Mouse (Mus musculus): ENCODE measurements around the gene Dixdc1. TPM values are rescaled to one million over a fixed set of nuclear protein-coding genes. Genes with fewer than 3 reads are reported as not detected.

The Dixdc1 gene
- polyA plus RNA-seq, 1 experiment from 2014 or later: 25.3 TPM

- no peak overlapping the region for H3K4me3 ChIP-seq (ENCODE audit: low read depth, low read length)
- H3K27ac ChIP-seq (replicated peaks; ENCODE audit: low read depth, low read length): no peak overlapping the region
- peaks cover 3% of the 10 kb centered on the region; the same call in 1 of the 2 replicates for H3K36me3 ChIP-seq (replicated peaks; ENCODE audit: control insufficient read depth, insufficient read depth, low read depth, low read length)
- H3K4me1 ChIP-seq (ENCODE audit: control insufficient read depth, insufficient read depth, low read length): peaks cover 4% of the 10 kb centered on the region; the same call in 1 of the 2 replicates
- DNase-seq (ENCODE audit: low spot score) (peak; percentile 68), ATAC-seq (replicated peaks; ENCODE audit: insufficient number of reproducible peaks, low FRiP score, low TSS enrichment, low read depth) (no peak)
- no peaks in the 10 kb centered on the region for H3K27me3 ChIP-seq (ENCODE audit: control insufficient read depth, insufficient read depth, low read length)
- H3K9me3 ChIP-seq (replicated peaks; ENCODE audit: control insufficient read depth, low read length): no peaks in the 10 kb centered on the region
- no peak overlapping the region for H3K4me2 ChIP-seq (ENCODE audit: low read depth, low read length)
- WGBS: 25% methylated on average over 10 of the region's 10 CpGs
- H3K9ac ChIP-seq (replicated peaks; ENCODE audit: low read length): no peak overlapping the region
These were observed 45.7 kb downstream of the Dixdc1 start for GRCm38 (mm10) chr9:50693631-50694030.

DNA sequence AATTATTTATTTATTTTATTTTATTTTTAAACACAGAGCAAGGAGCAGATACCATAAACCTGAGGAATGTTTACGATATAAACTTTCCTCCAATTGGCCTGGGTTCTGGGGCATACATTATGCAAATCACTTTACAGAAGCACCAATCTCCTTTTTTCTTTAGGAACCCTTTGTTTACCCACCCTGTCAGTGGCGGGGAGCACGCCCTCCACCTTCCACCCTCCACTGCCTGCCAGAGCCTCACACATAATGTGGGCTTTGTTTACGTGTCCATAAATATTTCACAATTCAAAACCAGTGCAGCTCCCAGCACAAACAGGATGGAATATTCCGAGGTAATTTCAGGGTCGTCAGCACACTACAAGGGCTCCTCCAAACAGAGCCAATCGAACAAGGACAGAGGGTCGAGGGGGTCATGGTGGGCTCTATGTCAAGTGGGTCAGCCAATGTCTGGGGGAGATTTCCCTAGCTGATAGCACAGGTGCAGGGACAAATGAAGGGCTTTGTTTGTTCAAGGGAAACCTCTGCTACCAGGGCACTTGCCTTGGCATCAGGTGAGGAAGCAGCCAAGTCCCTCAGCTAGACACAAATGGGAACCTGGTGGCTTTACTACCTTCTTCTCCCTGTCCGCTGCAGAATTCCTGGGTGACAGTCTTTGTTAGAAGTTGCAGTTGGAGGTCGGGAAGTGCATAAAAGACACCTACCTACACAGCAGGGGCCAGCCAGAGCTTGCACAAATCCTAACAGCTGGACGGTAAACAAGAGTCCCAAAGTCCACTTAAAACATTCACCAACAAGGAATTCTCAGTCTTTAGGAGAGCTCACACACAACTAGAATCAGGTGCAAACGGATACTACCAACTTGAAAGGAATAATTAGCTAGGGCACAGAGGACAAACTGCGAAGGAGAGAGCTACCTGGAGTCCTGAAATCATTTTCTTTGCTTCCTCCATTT lies 46.4 kb downstream of the Dixdc1 start:
- H3K36me3 ChIP-seq (replicated peaks; ENCODE audit: control insufficient read depth, insufficient read depth, low read depth, low read length): peaks cover 3% of the 10 kb centered on the region; the same call in 1 of the 2 replicates
- 37% methylated on average over 13 of the region's 13 CpGs for WGBS
- H3K4me1 ChIP-seq (ENCODE audit: control insufficient read depth, insufficient read depth, low read length): no peaks in the 10 kb centered on the region; the same call in 1 of the 2 replicates
- no peaks in the 10 kb centered on the region for H3K27me3 ChIP-seq (ENCODE audit: control insufficient read depth, insufficient read depth, low read length)
- no peak overlapping the region for H3K4me3 ChIP-seq (ENCODE audit: low read depth, low read length)
- ATAC-seq (replicated peaks; ENCODE audit: insufficient number of reproducible peaks, low FRiP score, low TSS enrichment, low read depth): no peak
- no peaks in the 10 kb centered on the region for H3K9me3 ChIP-seq (replicated peaks; ENCODE audit: control insufficient read depth, low read length)
- no peak overlapping the region for H3K4me2 ChIP-seq (ENCODE audit: low read depth, low read length)
- H3K9ac ChIP-seq (replicated peaks; ENCODE audit: low read length): no peak overlapping the region
- no peak for DNase-seq (ENCODE audit: low spot score)
- no peak overlapping the region for H3K27ac ChIP-seq (replicated peaks; ENCODE audit: low read depth, low read length)

DNA sequence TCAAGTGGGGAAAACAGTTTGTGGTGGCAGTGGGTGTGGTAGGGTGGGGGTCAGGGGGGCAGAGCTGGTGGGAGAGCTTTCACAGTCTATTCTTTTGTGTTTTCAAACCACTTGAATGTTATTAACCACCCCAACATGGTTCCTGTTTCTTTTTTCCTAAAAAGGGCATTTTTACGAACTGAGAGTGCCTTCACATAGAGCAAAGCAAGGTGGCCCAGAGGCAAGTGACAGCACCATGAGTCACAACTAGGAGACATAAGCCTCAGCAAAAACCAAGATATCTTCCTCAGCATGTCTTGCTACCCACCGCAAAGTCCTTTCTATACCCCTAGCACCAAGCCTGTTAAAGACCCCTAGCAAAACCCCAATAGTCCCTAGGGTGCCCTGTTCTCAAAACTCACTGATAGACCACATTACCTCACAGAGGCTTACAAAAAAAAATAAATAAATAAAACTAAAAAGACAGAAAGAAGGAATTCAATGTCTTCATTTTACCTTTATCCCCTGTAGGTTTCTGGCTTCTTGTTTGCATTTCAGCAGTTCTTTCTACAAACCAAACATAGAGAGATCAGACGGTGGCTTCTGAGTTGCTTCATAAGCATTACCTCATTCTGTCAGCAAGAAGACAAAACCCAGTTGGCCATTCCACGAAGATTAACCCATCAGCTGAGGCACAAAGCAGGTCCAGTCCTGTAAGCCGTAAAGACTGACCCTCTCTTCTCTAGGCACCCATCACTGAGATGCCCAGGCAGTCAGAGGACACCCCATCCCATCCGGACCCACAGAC lies 52.3 kb downstream of the Dixdc1 start:
- Histone ChIP-seq H3K36me3 (replicated peaks; ENCODE audit: control insufficient read depth, insufficient read depth, low read depth, low read length) (0 out of 2 replicates have a peak, but pooled peaks cover 2% of the 10 kb centered on the region), H3K27ac (replicated peaks; ENCODE audit: low read depth, low read length) (no peak overlapping the region), H3K9ac (replicated peaks; ENCODE audit: low read length) (no peak overlapping the region), H3K4me1 (ENCODE audit: control insufficient read depth, insufficient read depth, low read length) (no peaks in the 10 kb centered on the region), H3K9me3 (replicated peaks; ENCODE audit: control insufficient read depth, low read length) (no peaks in the 10 kb centered on the region), H3K27me3 (ENCODE audit: control insufficient read depth, insufficient read depth, low read length) (no peaks in the 10 kb centered on the region), H3K4me3 (ENCODE audit: low read depth, low read length) (no peak overlapping the region), H3K4me2 (ENCODE audit: low read depth, low read length) (no peak overlapping the region)
- ATAC-seq (replicated peaks; ENCODE audit: insufficient number of reproducible peaks, low FRiP score, low TSS enrichment, low read depth) (no peak), DNase-seq (ENCODE audit: low spot score) (no peak)
- WGBS: 78% methylated on average over 6 of the region's 6 CpGs

- no peaks in the 10 kb centered on the region for H3K27me3 ChIP-seq (ENCODE audit: control insufficient read depth, insufficient read depth, low read length)
- no peaks in the 10 kb centered on the region for H3K36me3 ChIP-seq (replicated peaks; ENCODE audit: control insufficient read depth, insufficient read depth, low read depth, low read length)
- WGBS: 73% methylated on average over 7 of the region's 7 CpGs
- no peak overlapping the region for H3K27ac ChIP-seq (replicated peaks; ENCODE audit: low read depth, low read length)
- ATAC-seq (replicated peaks; ENCODE audit: insufficient number of reproducible peaks, low FRiP score, low TSS enrichment, low read depth): no peak
- H3K4me3 ChIP-seq (ENCODE audit: low read depth, low read length): no peak overlapping the region
- H3K9ac ChIP-seq (replicated peaks; ENCODE audit: low read length): no peak overlapping the region
- H3K9me3 ChIP-seq (replicated peaks; ENCODE audit: control insufficient read depth, low read length): no peaks in the 10 kb centered on the region
- no peak overlapping the region for H3K4me2 ChIP-seq (ENCODE audit: low read depth, low read length)
- DNase-seq (ENCODE audit: low spot score): no peak
- no peaks in the 10 kb centered on the region for H3K4me1 ChIP-seq (ENCODE audit: control insufficient read depth, insufficient read depth, low read length)
These were observed 57.6 kb downstream of the Dixdc1 start for GRCm38 (mm10) chr9:50681727-50682126.

DNA sequence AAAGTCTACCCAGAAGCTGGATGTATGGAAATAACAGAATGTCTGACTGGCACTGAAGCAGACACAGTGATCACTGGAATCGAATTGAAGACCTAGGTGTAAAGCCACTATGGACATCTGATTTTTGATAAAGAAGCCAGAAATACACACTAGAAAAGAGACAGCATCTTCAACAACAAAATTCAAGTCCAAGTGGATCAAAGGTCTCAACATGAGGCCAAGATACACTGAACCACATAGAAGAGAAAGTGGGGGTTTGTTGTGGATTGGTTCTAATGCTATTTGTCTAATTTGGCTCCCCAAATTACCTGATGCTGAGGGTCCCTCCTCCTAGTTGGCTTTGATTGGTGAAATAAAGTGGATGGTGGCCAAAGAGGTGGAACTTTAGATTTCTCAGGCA lies 59.9 kb downstream of the Dixdc1 start:
- no peaks in the 10 kb centered on the region for H3K36me3 ChIP-seq (replicated peaks; ENCODE audit: control insufficient read depth, insufficient read depth, low read depth, low read length)
- no peak for DNase-seq (ENCODE audit: low spot score)

GRCm38 (mm10) chr9:50674771-50675170 lies 64.5 kb downstream of the Dixdc1 start:
- Histone ChIP-seq H3K4me3 (ENCODE audit: low read depth, low read length) (no peak overlapping the region), H3K27me3 (ENCODE audit: control insufficient read depth, insufficient read depth, low read length) (no peaks in the 10 kb centered on the region), H3K9ac (replicated peaks; ENCODE audit: low read length) (no peak overlapping the region), H3K9me3 (replicated peaks; ENCODE audit: control insufficient read depth, low read length) (no peaks in the 10 kb centered on the region), H3K4me2 (ENCODE audit: low read depth, low read length) (no peak overlapping the region), H3K4me1 (ENCODE audit: control insufficient read depth, insufficient read depth, low read length) (no peaks in the 10 kb centered on the region), H3K36me3 (replicated peaks; ENCODE audit: control insufficient read depth, insufficient read depth, low read depth, low read length) (no peaks in the 10 kb centered on the region), H3K27ac (replicated peaks; ENCODE audit: low read depth, low read length) (no peak overlapping the region)
- WGBS: 25% methylated on average over 1 of the region's 1 CpGs
- ATAC-seq (replicated peaks; ENCODE audit: insufficient number of reproducible peaks, low FRiP score, low TSS enrichment, low read depth) (no peak), DNase-seq (ENCODE audit: low spot score) (no peak)

More for the DNA sequence above, 59.9 kb downstream of the Dixdc1 start:
- Histone ChIP-seq H3K4me1 (ENCODE audit: control insufficient read depth, insufficient read depth, low read length) (no peaks in the 10 kb centered on the region), H3K9me3 (replicated peaks; ENCODE audit: control insufficient read depth, low read length) (no peaks in the 10 kb centered on the region), H3K27ac (replicated peaks; ENCODE audit: low read depth, low read length) (no peak overlapping the region), H3K4me2 (ENCODE audit: low read depth, low read length) (no peak overlapping the region), H3K4me3 (ENCODE audit: low read depth, low read length) (no peak overlapping the region), H3K9ac (replicated peaks; ENCODE audit: low read length) (no peak overlapping the region), H3K27me3 (ENCODE audit: control insufficient read depth, insufficient read depth, low read length) (no peaks in the 10 kb centered on the region)
- ATAC-seq (replicated peaks; ENCODE audit: insufficient number of reproducible peaks, low FRiP score, low TSS enrichment, low read depth): no peak
- 94% methylated on average over 1 of the region's 1 CpGs for WGBS

GRCm38 (mm10) chr9:50670690-50671089 lies 68.6 kb downstream of the Dixdc1 start:
- H3K27me3 ChIP-seq (ENCODE audit: control insufficient read depth, insufficient read depth, low read length): no peaks in the 10 kb centered on the region
- no peaks in the 10 kb centered on the region for H3K4me1 ChIP-seq (ENCODE audit: control insufficient read depth, insufficient read depth, low read length)
- no peak overlapping the region for H3K27ac ChIP-seq (replicated peaks; ENCODE audit: low read depth, low read length)
- no peak overlapping the region for H3K4me2 ChIP-seq (ENCODE audit: low read depth, low read length)
- no peak for ATAC-seq (replicated peaks; ENCODE audit: insufficient number of reproducible peaks, low FRiP score, low TSS enrichment, low read depth)
- H3K4me3 ChIP-seq (ENCODE audit: low read depth, low read length): no peak overlapping the region
- no peaks in the 10 kb centered on the region for H3K36me3 ChIP-seq (replicated peaks; ENCODE audit: control insufficient read depth, insufficient read depth, low read depth, low read length)
- no peaks in the 10 kb centered on the region for H3K9me3 ChIP-seq (replicated peaks; ENCODE audit: control insufficient read depth, low read length)
- no peak overlapping the region for H3K9ac ChIP-seq (replicated peaks; ENCODE audit: low read length)
- DNase-seq (ENCODE audit: low spot score): peak; percentile 55
- 32% methylated on average over 5 of the region's 5 CpGs for WGBS
